Mouse (Mus musculus): ENCODE data around the gene Igsf6. TPM values are rescaled to one million over a fixed set of nuclear protein-coding genes. Genes with fewer than 3 reads are reported as not detected.

Igsf6 gene
- polyA plus RNA-seq (2014; fragmentation: Illumina TruSeq; extraction: RNeasy Lipid Tissue Mini Kit (QIAGEN cat#74804); ENCODE audit: low read depth, low replicate concordance) = 0.66 TPM

GRCm38 (mm10) chr7:121074281-121074680, at the start of gene Igsf6:
Gene Igsf6 (minus strand): TSS chr7:121074572.

GRCm38 (mm10) chr7:121081350-121081749, 7.0 kb upstream of the Igsf6 start, which contains the start of gene Otoa:
Gene Otoa (plus strand): TSS chr7:121081650.

DNA sequence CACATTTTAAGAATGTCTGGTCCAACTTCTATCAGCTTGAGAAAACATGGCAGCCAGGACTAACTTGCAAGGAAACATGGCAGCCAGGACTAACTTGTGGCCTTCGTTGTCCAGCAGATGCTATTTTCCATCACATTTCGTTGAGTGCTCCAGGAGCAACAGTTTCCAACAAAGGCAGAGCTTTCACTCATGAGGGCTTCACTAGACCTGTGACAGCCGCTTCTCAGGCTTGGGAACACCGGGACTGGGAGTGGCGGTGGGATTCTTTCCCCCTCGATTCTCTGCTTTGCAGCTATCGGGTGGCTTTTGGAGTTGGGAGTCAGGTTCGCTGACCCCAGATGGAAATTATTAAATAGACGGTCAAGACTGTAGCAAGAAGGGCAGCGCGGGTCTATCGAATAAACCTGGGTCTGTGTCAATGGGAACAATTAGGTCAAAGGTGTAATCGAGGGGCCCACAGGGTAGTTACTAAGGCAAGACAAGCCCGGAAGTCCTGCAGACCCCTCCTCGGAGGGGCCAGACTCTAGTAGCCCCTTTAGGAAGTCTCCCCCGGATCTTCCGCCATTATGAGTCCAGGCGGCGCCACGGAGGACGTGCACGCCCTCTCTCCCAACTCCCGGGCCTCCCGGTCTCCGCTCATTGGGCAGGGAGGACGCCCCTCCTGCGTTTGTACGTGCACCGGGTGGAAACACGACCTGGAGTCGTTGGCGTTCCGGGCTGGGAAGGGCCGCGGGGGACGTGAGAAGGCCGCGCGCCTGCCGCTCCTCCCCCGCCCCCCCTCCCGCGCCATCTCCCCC, 40.3 kb downstream of the Igsf6 start, which contains the start of gene Mettl9:
Gene Mettl9 (plus strand): TSS at position 590 of the 797 bp plus-strand sequence.

Other genes starting within 250 kb of the Igsf6 start
- gene Eef2k, start 231.7 kb downstream of the Igsf6 start, polyA plus RNA-seq (2014; fragmentation: Illumina TruSeq; extraction: RNeasy Lipid Tissue Mini Kit (QIAGEN cat#74804); ENCODE audit: low read depth, low replicate concordance) = 2.0 TPM
- 9.1 TPM for gene Polr3e, start 156.8 kb downstream of the Igsf6 start, polyA plus RNA-seq (2014; fragmentation: Illumina TruSeq; extraction: RNeasy Lipid Tissue Mini Kit (QIAGEN cat#74804); ENCODE audit: low read depth, low replicate concordance)
- gene Cdr2, start 92.3 kb downstream of the Igsf6 start, polyA plus RNA-seq (2014; fragmentation: Illumina TruSeq; extraction: RNeasy Lipid Tissue Mini Kit (QIAGEN cat#74804); ENCODE audit: low read depth, low replicate concordance) = 32.0 TPM
- gene Mfsd13b, start 92.1 kb downstream of the Igsf6 start, polyA plus RNA-seq (2014; fragmentation: Illumina TruSeq; extraction: RNeasy Lipid Tissue Mini Kit (QIAGEN cat#74804); ENCODE audit: low read depth, low replicate concordance) = 92.2 TPM
- gene Mettl9, start 40.1 kb downstream of the Igsf6 start, polyA plus RNA-seq (2014; fragmentation: Illumina TruSeq; extraction: RNeasy Lipid Tissue Mini Kit (QIAGEN cat#74804); ENCODE audit: low read depth, low replicate concordance) = 80.5 TPM
- gene Otoa, start 7.1 kb upstream of the Igsf6 start, polyA plus RNA-seq (2014; fragmentation: Illumina TruSeq; extraction: RNeasy Lipid Tissue Mini Kit (QIAGEN cat#74804); ENCODE audit: low read depth, low replicate concordance) = 0.07 TPM

Data from testis, adult 10 weeks (tissue).